Mouse (Mus musculus): ENCODE results near the gene LTO1.

The LTO1 gene

GRCm38 (mm10) chr7:144907793-144908192, 7.1 kb upstream of the LTO1 start:
- DNase-seq (ENCODE audit: low read depth, low spot score), result peak; percentile 63

DNA sequence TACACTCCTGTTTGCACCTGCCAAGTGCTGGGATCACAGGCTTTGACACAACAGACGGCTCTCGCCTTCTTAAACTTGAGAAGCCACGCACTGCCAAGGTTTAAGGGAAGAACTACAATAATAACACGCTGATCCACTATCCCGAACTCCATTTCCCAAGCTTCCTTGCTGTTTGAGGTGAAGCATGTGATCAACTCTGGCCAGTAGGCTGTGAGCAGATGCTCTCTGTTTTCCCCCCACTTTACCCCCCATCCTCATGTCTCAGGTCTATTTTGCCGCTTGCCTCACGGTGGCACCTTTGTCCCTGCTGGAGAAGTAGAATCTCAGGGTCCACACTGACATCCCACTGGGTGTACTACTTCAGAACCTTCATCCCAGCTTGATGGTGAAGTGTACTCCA, 6.2 kb upstream of the LTO1 start:
- no peak for DNase-seq (ENCODE audit: low read depth, low spot score)

DNA sequence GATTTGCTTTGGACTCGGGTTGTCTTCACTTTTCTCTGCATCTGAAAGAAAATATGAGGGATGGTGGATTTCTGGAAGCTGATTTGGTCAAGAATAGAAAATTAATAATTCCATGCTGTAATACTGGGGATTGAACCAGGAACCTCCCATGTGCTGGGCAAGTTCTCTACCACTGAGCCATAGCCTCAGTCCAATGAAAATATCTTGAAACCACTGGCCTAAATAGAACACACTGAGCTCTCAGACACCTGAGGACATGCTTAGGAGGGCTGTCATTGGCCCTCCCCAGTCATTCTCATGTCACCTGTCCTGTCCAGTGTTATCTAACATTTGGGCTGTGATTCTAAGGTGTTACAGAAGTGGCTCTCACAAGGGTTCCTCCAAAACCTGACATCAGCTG, 3.8 kb upstream of the LTO1 start:
- DNase-seq (ENCODE audit: low read depth, low spot score), result no peak

DNA sequence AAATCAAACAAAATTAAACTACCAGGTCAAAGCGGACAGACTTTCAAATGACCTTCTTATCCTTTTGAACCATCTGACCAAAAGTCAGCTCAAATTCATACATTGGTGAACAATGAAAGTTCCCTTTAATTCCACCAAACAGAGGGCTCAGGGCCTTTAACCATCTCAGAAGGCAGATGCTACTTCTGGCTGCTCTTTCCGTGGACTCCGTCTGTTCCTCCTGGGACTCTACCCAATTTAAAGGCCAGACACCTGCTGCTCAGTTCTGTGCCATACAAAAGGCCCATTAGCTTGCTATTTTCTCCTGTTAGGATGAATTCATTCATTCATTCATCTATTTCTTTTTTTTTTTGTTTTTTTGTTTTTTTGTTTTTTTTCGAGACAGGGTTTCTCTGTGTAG, 2.0 kb upstream of the LTO1 start:
- no peak for DNase-seq (ENCODE audit: low read depth, low spot score)

GRCm38 (mm10) chr7:144914296-144914947, 478 bp upstream of the LTO1 start:
- peak; percentile 35 for DNase-seq (ENCODE audit: low read depth, low spot score)

DNA sequence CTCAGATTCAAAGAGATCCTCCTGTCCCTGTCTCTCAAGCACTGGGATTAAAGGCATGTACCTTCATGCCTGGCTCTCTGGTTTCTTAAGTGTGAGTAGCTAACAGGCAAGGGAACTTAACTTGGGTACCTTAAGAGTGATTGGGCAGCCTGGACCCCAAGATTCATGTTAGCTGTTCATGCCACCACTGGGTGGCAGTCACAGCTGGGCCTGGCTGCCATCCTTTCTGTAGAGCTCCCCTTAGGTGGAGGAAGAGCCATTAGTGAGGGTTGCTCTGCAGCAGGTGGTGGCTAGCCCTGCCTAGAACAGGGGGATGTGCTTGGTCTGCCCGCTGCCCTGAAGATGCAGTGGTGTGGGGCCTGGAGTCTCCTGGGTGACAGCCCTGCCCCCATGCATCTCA, 3.9 kb downstream of the LTO1 start:
- no peak for DNase-seq (ENCODE audit: low read depth, low spot score)

- DNase-seq (ENCODE audit: low read depth, low spot score), result no peak
These were observed 12.7 kb downstream of the LTO1 start for GRCm38 (mm10) chr7:144927591-144927990.

GRCm38 (mm10) chr7:144928009-144928888, 13.3 kb downstream of the LTO1 start:
- DNase-seq (ENCODE audit: low read depth, low spot score), result no peak

- DNase-seq (ENCODE audit: low read depth, low spot score), result no peak
These were observed 13.9 kb downstream of the LTO1 start for GRCm38 (mm10) chr7:144928889-144929210.

DNA sequence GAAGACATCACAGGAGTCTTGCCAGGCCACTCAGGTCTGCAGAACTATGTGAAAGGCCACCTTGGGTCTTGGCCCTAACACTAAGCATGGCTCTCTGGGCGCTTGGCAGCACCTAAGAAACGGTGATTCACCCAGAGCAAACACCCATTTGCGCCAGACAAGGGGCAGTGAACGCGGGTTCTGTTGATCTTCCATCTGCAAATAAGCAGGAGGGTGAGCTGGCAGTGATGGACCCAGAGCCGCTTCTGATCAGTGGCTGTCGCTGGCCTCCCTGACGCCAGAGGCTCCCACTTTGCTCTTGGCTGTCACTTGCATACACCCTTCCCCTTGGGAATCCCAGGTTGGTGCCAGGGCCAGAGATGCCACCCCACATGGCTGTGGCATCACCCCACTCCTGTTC, 14.6 kb downstream of the LTO1 start:
- DNase-seq (ENCODE audit: low read depth, low spot score), result no peak

GRCm38 (mm10) chr7:144929931-144930330, 15.0 kb downstream of the LTO1 start:
- DNase-seq (ENCODE audit: low read depth, low spot score), result no peak

DNA sequence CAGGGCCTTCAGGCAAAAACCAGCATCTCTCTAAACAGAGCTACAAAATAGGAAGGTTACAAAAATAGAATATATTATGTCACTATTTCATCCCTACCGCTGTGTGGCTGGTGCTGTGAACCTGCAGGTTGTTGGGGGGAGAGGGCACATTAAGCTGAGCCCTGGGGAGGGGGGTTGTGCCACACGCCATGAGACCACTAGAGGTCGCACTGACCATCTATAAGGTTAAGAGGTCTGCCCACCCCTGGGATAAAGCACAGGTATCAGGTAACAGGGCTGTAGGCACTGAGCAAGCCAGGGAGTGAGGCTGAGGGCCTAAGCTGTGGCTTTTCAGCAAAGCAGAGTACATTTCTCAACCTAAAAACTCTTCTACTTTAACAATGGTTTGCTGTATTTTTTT, 16.9 kb downstream of the LTO1 start:
- peak; percentile 68 for DNase-seq (ENCODE audit: low read depth, low spot score)

- no peak for DNase-seq (ENCODE audit: low read depth, low spot score)
These were observed 17.6 kb downstream of the LTO1 start for GRCm38 (mm10) chr7:144932389-144932937.

- DNase-seq (ENCODE audit: low read depth, low spot score), result no peak
These were observed 18.4 kb downstream of the LTO1 start for GRCm38 (mm10) chr7:144933336-144933735.

GRCm38 (mm10) chr7:144933796-144934195, 18.9 kb downstream of the LTO1 start:
- DNase-seq (ENCODE audit: low read depth, low spot score), result no peak

DNA sequence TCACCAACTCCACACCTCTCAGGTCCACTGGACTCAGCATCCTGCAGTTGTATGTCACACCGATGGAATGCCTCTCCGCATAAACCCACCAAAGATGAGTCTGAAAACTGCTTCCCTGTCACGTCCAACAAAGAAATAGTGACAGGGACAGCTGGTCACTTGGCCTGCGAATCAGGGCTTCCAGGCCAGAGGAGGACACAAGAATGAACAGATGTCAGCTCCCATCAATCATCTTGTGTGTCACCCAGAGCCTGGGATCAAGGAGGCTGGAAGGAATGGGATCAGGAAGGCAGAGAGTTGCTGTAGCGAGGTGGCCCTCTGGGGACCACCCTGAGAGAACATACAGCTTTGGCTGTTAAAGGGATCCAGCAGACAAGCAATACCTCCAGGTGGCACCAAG, 20.0 kb downstream of the LTO1 start:
- peak; percentile 65 for DNase-seq (ENCODE audit: low read depth, low spot score)

DNA sequence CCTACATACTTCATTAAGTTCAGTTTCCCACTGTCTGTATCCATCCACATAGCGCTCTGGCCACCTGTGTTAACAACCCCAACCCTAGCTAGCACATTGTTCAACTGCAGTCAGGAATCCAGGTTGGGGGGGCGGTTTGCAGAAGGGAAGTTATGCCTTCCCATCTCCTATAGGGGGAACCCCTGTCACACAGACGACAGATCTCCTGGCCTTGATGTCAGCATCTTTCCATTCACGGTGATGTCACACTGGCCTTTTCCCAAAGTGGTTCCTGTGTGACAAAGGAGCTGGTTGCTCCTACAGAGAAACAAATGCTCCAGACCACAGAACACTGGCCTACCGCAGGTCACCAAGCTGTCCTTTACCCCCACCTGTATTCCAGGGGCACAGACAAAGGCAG, 20.7 kb downstream of the LTO1 start:
- peak; percentile 50 for DNase-seq (ENCODE audit: low read depth, low spot score)

- no peak for DNase-seq (ENCODE audit: low read depth, low spot score)
These were observed 21.5 kb downstream of the LTO1 start for GRCm38 (mm10) chr7:144936311-144936880.

- peak; percentile 90 for DNase-seq (ENCODE audit: low read depth, low spot score)
These were observed 22.6 kb downstream of the LTO1 start for GRCm38 (mm10) chr7:144937490-144937889.

DNA sequence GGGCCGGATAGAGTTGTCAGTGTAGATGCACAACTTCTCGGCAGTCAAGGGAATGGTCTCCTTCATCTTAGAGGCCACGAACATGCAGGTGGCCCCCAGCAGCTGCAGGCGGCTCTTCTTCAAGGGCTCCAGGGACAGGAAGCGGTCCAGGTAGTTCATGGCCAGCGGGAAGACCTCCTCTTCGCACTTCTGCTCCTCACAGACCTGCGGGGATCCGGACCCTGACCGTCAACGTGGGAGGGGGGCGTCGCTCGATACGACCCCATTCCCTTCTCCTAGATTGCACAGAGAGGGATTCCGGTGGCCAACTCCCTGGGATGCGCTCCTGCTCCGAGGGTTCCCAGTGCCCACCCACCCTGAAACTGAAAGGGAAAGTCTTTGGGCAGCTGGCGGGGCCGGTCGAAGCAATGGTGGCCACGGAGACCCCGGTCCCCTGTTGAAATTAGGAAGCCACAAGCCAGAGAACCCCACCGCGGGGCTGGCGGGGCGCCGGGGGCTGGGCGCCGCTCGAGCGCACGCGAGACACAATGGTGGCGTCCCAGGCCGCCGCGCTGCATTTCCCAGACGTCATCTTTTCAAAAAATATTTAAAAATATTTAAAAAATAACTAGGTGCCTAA, 23.1 kb downstream of the LTO1 start:
- DNase-seq (ENCODE audit: low read depth, low spot score), result peak; percentile 14

DNA sequence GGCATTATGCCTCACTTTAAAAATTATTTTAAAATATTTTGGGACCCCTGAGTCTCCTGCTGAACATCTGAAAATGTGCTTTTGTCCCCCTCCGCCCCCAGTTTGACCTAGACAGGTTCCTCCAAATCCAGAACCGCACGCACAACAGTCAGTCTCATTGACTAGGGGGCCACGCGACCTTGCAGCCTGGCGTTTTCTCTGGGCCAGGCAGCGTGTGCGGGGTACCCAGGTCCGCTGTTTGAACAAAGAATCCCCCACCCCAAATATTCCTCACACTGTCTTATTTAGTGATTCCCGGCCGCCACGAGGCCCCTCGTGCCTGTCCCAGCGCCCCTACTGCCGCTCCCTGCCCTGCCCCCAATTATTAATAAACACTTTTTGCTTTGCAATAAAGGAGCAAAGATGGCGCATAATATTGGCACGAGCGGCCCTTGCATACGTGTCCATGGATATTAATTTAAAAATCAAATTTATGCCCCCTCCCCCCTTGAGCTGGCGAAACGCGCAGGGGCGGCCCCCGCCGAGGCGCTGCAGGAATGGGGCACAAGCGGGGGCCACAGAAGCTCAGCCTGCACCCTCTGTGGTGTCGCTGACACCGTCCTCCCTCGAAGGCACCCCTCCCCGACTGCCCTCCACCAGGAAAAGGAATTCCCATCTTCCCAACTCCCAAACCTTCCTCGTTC, 23.9 kb downstream of the LTO1 start:
- no peak for DNase-seq (ENCODE audit: low read depth, low spot score)

All from mesoderm, embryonic 11.5 days (tissue).